Mouse (Mus musculus): ENCODE results near the gene Cadps. TPM values are rescaled to one million over a fixed set of nuclear protein-coding genes. Genes with fewer than 3 reads are reported as not detected.

Cadps gene
- polyA plus RNA-seq (2017; shearing (Covaris generic)), result under 1 TPM in 1 of 2 experiments, not detected in 1; 0.38 TPM

DNA sequence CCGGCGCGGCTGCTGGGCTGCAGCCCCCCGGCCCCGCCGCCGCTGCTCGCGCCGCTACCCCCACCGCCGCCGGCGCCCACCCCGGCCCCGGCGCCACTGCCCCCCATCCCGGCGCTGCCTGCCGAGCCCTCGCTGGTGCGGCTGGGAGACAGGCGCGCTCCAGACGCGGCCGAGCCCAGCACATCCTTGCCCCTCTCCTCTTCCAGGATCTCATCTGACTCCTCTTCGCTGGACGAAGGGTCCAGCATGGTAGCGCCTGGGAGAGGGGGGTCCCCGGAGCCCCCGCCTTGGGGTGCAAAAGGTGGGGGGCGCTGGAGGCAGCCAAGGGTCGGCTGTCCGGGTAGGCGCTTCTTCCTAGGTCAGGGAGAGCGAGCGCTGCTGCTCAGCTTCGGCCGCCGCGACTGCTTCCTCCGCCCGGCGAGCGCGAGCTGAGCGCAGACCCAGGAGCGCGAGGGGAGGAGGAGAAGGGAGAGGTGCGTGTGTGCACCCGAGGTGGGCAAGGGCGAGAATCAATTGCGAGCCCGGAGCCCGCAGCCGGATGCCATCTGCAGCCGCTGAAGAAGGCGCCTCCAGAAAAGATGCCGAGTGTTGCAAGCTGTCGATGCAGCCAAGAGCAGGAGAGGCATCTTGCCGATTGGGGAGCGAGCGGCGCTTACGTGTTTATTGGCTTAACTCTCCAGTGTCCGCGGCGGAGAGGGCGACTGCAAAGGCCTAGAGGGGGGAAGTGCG is at the start of gene Cadps:
Cadps (minus strand) TSS at position 589 of the 729 bp plus-strand sequence.
- ATAC-seq, result no peak

DNA sequence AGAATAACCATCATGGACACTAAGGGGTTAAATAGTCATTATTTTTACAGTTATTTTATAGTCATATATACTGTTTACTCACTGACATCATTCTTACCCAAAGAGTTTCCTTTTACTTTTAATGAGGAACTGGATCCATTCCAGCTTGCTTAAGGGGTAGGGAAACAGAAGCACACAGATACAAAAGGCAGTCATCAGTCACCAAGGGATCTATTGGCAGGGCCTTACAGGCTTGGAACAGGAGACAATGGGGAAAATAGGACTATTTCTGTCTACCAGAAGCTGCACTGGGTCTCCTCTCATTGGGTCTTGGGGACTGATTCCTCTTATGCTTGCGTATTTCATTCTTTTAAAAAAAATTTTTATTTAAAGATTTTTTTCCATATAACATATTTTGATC is 46.7 kb upstream of the Cadps start:
- no peak for ATAC-seq

DNA sequence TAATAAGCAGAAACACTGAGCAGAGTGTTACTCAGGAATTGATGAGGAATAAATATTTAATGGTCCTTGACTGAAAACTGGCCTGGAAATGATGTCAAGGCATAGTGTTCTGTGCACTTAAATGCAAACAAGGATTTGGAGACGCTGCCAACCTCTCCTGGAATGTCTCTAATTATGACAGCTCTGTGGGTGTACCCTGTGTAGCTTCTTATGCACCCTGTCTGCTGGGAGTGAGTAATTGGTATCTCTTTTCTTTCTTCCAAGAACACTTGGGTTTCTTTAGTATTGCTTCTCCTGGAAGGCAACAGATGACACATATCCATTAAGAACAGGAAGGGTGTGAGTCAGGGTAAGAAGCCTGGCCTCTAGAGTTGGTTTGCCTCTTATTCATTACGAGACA is 42.4 kb upstream of the Cadps start:
- ATAC-seq, result no peak

DNA sequence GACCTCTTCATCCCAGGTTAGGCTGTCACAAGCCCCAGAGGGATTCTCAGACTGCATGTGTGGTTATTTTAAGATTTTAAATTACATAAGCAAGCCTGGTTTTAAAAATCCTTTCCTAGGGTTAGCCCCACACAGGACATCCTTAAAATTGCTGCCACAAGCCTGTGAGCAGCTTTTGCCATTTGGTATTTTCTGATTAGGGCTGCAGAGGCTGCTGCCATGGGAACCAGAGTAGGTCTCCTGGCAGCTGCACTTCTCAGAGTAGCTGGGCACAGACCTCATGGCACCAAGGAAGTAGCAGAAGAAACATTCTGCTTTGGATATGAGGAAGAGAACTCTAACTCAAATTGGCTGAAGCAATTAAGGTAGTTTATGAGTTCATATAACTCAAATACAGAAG is 21.0 kb upstream of the Cadps start:
- ATAC-seq, result no peak

DNA sequence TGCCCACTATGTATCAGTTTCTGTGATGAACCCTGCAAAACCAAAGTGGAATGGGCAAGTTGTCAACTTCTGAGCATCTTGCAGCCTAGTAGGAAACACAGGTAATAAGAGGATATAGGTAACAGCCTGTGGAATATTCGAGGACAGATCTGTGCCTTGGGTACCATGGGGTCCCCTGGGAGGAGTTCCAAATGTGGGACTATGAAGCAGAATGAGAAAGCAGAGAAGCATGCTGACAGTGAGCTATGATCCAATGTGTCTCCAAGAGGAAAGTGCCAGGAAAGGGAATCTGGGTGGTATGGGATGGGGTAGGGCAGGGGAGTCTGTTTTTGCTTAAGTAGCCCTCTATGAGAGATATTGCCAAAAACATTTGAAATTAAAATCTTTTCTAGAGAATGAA is 16.6 kb upstream of the Cadps start:
- no peak for ATAC-seq

DNA sequence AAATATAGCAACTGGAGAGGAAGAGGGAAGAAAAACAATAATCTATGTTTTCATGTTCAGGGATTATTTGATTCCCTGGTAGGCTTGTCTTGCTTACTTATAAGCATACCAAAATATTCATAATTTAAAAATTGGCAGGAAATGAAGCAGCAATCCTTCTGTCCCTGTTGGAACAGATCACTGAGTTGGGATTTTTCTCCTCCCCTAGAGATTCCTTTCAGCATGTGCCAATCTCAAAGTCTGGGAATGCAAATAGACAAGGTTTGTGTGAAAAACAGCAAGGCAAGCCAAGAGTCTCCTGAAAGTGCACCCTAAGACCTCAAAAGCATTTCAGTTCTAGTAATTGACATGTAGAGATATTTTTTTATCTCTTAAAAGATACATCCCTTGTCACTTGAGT is 16.1 kb upstream of the Cadps start:
- ATAC-seq, result no peak

DNA sequence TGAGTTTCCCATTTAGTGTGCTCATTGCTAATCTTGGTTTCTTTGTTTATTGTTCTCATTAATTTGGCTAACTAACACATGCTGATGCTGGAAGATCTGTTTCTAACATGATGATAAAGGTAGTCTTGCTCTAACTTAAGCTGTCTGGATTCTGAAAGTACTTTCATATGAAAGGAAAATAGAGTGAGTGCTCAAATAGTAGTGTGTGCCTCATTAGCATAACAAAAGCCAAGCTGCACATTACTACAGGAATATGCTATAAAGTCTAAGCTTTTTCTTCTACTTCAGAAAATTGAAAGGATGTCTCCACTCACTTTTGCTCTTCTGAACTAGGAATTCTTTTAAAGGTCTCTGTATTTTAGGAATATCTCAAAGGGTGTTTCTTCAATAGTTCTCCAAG is 15.4 kb upstream of the Cadps start:
- no peak for ATAC-seq

DNA sequence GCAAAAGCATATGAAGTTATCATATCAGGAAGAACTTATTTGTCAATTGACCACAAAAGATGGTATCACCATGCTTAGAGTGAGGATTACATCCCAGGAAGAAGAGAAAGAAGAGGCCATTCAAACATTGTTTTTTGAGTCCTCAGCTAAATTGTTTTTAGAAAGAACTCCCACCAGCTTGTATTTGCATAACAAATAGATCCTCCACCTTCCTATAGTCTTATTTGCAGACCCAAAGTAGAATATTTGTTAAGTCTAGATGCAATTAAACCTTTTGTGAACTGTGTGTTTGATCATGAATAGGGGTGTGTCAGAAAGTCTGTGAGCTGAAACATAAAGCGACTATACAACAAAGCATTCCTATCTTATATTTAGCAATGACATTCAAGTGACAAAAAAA is 15.0 kb upstream of the Cadps start:
- no peak for ATAC-seq

DNA sequence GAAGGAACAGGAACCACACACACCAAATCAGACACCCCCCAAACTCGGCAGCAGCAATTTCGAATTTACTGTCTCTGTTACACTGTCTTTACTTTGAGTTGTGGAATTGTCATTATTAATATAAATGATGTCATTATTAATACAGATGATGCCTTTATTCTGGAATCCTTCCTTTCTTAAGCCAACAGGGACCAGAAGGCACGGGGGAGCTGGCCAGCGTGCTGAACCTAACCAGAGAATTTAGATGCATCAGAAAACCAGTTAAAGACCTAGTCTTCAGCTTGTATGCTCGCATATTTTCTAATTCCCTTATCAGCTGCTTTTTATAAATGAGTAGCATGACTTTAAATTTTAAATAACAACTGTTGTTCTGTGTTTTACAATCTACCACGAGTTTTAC is 902 bp upstream of the Cadps start:
- no peak for ATAC-seq

DNA sequence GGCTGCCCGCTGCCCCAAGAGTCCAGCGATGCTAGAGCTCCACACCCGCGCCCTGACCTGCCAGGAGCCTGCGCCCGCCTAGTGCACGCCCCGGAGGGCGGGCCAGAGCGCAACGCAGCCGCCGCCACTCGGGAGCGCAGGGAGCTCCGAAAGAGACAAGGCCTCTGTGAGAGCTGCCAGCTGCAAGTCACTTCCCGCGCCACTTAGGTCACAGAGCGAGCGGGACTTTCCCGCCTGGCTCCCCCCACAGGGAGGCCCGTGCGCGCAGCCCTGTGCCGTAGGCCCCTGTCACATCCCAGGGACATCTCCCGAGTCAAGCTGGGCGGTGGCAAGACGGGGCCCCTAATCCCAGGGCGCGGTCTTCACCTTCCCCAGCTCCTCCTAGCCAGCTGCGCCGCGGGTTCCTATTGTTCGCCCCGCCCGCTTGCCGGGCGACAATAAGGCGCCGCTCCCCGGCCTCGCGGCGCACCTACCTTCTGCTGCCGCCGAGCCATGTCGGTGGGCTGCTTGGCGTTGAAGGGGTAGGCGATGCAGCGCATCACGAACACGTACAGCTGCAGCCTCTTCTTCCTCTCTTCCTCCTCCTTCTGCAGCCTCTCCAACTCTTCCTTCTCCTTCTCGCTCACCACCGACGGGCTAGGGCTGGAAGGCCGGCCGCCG is 918 bp downstream of the Cadps start:
- ATAC-seq, result no peak

DNA sequence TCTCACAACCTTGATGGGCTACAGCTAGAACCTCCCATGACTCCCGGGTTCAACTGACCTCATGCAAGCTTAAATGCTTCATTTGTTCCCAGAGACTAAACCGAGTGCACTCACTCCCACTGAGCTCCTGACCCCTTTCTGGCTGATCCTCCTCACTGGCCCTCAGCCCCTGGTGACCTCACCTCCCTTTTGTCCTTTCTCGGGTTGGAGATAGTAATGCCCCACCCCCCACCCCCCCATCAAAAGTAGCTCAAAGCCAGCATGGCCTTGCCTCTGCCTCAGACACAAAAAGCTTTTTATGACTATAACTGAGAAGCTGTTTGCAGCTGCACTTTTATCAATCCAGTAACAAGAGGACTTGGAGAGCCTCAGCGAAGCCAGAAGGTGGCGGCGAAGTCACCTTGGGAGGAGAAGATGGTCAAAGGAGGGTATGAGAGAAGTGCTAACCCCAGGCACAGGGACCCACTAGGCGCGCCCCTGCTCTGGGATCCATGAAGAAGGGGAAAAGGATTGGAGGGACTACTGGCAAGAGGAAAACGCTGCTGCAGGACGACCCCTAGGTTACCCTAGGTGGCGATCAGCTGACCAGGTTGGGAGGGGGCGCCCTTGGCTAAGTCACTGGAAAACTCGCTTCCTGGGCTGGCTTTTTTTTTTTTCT is 1.6 kb downstream of the Cadps start:
- ATAC-seq, result no peak

DNA sequence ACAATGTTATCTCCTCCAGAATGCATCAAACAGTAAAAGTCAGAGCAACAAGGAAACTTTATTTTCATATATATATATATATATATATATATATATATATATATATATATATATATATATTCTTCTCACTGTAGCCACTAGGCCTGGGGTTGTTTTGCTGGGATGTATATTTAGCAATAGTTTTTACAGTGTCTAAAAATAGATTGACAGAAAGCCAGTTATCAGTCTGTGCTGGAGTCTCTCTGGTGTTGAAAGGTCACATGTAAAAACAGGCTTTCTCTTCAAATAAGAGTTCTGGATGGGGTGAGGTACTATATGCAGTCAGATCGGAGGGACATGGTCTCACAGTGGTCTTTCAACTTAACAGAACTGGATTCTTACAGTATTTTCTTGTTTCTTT is 2.7 kb downstream of the Cadps start:
- ATAC-seq, result no peak

DNA sequence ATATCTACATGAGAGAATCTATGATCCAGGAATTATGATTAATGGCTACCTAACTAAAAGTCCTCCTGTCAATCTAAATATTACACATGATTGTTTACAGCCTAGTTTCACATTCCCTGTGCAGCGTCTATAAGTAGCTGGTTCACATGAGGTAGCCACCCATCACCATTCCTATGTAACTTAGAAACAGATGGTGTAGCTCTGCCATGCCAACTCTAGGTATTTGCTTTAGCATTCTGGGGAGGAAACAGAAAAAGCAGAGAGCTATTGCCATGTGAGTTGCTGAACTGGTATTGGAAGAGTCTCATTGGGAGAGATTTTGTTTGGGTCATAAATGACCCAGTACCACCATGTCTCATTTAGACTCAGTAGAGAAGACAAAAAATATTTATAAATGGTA is 4.4 kb downstream of the Cadps start:
- no peak for ATAC-seq

DNA sequence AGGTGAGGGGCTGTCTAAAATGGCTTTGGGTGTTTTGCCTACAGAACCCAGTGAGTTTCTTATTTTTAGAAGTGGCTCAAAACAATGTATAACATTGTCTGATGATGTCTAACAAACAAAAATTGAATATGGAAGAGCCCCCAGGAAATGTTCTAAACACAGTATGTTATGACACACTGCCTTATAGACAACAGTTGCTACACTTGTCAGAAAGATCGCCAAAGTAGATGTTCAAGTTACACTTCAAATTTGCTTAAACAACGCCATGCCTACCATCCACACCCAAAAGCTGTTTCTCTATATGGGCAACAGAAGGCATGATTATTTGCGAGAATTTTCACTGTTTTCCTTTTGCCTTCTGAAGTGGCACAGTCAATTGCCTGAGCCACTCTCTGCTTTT is 10.8 kb downstream of the Cadps start:
- ATAC-seq, result no peak

DNA sequence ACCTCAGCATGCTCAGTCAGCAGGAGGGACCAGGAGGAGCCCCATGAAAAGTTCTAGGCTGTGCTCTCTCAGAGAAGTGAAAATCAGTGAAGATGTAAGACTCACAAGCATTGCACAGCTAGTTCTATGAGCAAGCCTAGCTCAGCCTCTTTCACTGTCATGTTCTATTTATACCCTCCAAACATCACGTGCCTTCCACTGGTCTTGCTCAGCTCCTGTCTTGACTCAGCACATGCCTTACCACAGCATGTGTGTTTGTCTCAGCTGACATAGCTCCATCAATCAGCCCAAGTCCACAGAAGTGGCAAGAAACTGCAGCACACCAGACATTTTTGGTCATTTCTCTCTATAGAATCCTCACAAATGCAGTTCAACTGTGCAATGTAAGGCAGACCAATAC is 19.9 kb downstream of the Cadps start:
- ATAC-seq, result no peak

DNA sequence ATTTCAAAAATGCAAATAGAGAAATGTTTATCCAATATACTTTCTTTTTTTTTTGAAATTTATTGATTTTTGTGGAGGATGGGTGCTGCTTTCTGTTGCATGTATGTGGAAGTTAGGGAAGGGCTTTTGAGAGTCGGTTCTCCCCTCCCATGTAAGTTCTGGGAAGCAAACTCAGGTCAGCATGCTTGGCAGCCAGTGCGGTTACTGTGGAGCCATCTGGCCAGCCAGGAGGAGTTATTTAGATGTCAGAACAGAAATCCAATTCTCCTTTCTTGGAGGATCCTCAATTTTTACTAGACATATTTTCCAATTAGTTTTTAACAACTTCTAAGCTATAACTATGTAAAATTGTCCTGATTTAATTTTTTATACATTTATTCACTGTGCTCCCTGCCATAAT is 21.8 kb downstream of the Cadps start:
- ATAC-seq, result no peak

DNA sequence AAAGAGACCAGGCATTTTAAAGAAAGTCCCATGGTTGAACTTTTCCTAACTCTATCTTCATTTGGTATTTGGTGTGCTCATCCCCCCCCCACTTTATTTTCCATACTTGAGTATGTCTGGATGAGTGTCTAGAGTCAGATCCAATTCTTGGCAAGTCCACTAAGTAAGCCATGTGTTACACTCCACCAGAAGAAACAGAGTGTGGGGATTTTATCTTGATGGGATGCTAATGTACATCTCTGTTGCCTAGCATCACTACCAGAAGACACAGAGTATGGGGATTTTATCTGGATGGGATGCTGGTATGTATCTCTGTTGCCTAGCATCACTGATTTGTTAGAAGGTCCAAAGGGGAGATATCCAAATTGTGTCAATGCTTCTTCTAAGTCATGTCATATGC is 24.0 kb downstream of the Cadps start:
- ATAC-seq, result no peak

DNA sequence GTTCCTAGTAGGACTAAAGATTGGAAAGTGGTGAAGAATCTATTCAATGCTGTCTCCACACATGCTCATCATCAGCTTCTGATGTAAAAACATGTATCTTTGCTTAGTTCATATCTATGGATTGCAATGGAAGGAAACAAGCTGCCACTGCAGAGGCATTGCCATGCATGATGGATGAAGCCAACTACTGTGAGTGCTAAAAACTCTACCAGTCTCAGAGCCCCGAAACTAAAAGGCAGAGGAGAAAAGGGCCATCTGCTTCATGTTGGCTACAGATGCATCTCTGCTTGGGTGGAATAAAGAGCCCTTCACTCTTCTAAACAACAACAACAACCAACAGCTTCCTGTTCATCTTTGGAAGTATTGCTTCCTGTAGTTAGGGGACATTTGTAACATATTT is 38.6 kb downstream of the Cadps start:
- ATAC-seq, result no peak

DNA sequence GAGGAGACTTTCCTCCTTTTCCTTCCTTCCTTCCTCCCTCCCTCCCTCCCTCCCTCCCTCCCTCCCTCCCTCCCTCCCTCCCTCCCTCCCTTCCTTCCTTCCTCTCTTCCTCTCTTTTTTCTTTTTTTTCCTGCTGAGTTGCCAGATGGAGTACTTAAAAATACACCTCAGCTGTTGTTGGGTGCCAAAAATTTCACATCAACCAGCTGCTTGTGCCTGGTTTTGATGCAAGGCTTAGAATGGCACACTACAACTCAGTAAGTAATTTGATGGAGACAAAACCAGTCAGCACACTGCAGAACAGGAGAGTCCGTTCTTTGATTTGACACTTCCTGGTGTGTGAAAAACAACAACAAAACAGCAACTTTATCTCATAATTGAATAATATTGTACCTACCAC is 42.9 kb downstream of the Cadps start:
- ATAC-seq, result no peak

DNA sequence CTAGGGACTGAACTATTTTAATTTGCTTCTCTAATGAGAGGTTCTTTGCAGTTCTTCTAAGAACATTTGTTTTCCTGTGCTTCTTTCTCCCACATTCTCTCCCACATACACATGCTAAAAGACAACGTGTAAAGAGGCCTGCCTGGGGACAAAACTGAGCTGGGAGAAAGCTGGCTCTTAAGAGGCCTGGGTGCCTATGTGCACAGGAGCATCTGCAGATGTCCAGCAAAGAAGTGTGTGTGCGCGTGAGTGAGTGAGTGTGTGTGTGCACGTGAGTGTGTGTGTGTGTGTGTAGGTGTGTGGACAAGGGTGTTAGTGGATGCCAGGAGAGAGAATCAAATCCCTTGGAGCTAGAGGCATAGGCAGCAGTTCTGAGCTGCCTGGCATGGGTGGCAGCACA is 44.9 kb downstream of the Cadps start:
- ATAC-seq, result no peak

DNA sequence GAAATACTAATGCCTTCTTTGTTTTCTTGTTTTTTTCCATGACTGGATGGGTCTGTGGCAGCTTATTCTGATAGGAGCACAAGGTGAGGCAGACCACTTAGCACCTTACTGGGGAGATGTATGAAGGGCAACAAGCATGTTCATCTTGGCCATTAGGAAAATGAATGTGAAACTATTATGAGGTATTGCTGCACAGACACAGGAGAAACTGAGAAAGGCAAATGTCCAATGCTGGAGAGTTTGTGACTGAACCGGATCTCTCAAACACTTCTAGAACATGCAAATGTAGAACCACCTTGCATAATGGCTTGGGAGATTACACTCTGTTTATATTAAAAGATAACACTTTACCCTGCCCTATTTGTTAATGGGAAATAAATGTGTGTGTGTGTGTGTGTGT is 54.0 kb downstream of the Cadps start:
- no peak for ATAC-seq

DNA sequence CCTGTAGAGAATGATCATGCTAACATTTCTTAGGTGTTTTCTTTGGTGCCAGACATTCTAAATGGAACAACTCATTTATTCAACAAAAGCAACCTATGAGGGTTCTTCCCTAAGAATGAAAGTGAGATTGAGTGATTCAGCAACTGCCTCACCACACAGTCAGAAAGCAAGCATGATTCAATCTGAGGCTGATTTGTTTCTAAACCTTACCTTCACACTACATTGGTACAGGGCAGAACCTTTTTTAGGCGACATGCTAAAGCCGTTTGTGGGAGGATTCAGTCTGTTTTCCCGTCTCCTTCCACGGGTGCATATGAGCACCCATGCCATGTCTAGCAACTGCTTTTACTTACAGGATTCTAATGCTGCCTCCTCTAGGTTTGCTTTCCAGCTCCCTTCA is 69.6 kb downstream of the Cadps start:
- no peak for ATAC-seq

DNA sequence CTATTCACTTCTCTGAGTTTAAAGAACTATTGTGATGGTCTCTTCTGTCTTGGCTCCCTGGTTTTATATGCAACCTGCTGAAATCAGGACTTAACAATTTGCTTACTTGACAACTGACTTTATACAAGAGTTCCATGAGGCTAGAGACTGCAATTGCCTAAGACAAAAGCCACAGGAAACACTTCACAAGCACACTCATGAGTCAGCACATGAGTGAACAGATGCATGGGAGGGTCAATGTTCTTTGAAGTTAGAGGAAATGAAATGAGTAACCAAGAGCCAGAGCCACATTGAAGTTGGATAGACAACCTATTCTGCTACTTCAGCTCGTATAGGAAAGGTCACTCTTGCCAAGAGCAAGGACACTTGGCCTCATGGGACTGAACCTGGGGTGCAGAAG is 71.1 kb downstream of the Cadps start:
- ATAC-seq, result no peak

DNA sequence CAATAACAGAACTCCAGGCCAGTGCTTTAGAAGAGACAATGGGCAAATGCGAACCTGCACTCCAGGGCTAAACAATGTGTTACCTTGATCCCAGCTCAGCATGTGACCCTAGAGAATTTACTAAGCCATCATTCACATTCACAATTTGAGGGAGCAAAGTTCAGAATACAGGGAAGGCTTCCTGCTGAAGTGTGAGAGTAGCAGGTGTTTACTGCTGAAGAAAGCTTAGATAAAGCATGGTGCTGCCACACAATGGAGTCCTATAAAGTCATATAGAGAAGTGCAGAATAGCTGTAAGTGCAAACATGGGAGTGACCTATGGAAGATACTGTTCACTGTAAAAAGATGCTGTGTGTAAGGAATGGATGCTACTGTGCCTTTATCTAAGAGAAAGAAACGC is 91.9 kb downstream of the Cadps start:
- no peak for ATAC-seq
